Mouse (Mus musculus) embryo, embryonic 11.5 days (tissue): Measurements from ENCODE around the gene Ppm1b.
"Not testable (repeated sequence)": the region's sequence is repeated elsewhere in the genome, so short reads cannot be mapped to it uniquely, and the experiment has no call there.

Source experiments
- DNase-seq: peaks from one replicate; pipeline ENCODE4 v3.0.0-alpha.2; 2012; ENCODE audit warnings: low read depth, low spot score

Ppm1b gene

GRCm38 (mm10) chr17:84956441-84956840 is at the start of gene Ppm1b:
Gene Ppm1b, plus strand, starts transcription at chr17:84956741.
- no peak for DNase-seq

DNA sequence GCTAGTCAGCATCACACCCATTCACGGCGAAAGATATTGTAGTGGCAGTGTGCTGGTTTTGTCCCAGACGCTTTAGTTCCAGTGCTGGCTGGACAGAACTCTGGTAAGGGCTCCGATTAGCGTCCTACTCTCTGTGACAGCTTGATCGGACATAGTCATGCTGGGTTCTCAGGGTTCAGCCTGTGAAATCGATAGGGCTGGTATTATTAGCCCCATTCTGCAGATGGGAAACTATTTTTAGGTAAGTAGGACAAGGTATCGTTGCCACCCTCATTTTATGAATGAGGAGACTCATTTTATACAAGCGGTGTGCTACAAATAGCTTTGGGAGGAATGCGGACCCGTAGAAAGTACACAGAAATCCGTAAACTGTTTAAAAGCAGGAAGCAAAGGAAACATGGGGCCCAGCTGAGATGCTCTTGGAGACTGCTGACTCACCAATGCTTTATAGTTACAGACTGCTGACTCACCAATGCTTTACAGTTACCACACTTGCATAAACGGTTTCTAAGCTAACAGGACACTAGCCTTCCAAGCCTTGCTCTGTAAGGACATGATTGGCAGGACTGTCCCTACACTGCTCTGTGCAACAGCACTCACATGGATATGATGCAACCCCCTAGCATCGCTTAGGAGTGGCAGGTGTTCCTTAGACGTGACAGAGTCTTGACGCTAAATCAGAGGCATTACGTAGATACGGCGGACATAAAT is 34.7 kb upstream of the Ppm1b start:
- DNase-seq: no peak

DNA sequence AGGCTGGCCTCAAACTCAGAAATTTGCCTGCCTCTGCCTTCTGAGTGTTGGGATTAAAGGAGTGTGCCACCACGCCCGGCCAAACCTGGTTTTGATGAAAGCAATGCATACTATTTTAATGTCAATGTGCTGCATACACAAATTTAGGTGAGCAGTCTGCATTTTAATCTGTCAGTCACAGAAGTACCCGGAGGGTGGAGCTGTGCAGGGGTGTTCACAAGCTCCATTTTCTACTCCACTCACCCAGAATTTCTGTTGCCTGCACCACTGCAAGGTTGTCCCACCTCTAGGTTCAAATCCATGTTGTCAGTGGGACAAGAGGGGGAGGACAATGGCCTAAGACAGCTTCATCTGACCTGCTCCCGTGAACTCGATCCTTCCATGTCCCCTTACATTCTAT is 31.8 kb upstream of the Ppm1b start:
- no peak for DNase-seq

- no peak for DNase-seq
Observed at GRCm38 (mm10) chr17:84926233-84926632, 30.3 kb upstream of the Ppm1b start.

DNA sequence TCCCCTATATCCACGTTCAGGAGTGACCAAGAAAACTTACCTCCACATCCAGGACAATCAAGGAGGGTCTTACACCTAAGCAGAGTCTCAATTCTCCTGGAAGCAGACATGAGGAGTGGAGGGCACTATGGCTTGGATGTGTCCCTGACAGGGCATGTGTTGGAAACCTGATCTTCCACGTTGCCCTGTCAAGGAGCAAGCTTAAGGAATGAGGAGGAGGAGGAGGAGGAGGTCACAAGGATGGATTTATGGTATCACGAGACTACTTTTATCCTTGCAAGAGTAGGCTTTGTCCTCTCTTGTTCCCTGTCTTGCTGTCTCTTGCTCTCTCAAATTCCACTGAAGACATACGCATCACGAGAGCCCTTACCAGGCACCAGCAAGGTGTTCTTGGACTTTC is 29.0 kb upstream of the Ppm1b start:
- no peak for DNase-seq

GRCm38 (mm10) chr17:84932943-84933342 is 23.6 kb upstream of the Ppm1b start:
- DNase-seq: no peak

DNA sequence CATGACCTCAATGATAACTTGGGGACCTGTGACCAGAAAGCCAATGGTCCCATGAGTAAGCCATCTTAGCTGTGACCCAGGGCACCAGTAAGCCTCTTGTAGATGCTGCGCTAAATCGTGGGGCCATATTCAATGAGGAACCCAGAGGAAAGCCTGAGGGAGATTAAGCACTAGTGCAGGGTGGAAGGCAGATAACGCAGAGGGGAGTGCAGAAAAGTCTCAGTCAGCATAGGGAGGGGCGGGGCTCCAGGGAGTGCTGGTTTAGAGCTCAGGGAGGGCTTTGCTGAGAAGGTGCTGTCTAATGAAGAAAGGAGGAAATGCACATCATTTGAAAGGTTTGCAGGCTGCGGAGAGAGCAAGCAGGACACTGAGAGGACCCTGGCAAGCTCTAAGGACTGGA is 22.6 kb upstream of the Ppm1b start:
- DNase-seq: no peak

- not testable (repeated sequence) for DNase-seq
Observed at GRCm38 (mm10) chr17:84935620-84936019, 20.9 kb upstream of the Ppm1b start.

DNA sequence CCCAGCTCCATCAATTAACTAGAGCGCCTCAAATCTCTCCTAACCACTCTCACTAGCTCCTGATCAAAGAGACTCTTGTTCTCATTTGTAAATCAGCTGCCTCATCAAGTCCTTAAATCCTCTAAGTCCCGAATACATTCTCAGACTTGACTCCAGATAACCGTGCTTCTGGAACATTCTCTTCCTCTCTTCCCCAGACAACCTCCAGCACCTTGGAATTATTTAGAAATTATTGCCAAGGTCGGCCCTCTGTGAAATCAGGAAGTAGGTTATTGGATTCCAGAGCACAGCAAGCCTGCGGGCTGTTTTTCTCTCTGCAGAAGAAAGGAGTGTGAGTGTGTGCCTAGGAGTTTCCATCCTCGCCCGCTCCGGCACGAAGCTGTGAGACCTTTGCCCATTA is 20.2 kb upstream of the Ppm1b start:
- DNase-seq: no peak

DNA sequence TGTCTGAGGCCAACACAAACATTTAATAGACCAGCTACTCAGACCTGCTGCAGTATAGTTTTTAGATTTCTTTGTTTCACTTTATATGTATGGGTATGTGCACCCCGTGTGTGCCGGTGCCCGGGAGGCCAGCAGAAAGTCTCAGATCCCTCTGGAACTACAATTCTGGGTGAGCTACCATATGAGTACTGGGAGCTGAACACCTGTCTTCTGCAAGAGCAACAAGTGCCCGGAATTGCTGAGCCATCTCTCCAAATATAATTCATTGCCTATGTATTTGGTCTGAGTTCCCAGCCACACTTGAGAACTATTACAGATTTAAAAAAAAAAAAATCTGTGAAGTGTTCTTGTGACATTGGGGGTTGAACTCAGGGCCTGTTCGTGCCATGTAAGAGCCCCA is 19.7 kb upstream of the Ppm1b start:
- DNase-seq: no peak

- DNase-seq: no peak
Observed at GRCm38 (mm10) chr17:84937220-84937619, 19.3 kb upstream of the Ppm1b start.

DNA sequence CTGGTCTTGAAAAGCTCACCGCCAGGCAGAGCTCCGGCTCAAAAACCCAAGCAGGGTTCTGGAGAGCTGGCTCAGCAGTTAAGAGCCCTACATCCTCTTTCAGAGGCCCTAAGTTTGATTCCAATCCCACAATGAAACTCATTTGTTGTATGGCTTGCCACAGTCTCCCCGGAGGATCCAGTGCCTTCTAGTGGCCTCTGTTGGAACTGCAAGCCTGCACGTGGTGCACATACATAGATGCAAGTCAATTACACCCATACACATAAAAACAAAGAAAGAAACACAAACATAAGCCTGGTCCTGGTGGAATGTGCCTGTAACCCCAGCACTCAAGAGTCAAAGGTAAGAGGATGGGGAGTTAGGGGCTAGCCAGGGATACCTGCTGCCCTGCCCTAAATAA is 18.3 kb upstream of the Ppm1b start:
- no peak for DNase-seq

- no peak for DNase-seq
Observed at GRCm38 (mm10) chr17:84940017-84940731, 16.4 kb upstream of the Ppm1b start.

DNA sequence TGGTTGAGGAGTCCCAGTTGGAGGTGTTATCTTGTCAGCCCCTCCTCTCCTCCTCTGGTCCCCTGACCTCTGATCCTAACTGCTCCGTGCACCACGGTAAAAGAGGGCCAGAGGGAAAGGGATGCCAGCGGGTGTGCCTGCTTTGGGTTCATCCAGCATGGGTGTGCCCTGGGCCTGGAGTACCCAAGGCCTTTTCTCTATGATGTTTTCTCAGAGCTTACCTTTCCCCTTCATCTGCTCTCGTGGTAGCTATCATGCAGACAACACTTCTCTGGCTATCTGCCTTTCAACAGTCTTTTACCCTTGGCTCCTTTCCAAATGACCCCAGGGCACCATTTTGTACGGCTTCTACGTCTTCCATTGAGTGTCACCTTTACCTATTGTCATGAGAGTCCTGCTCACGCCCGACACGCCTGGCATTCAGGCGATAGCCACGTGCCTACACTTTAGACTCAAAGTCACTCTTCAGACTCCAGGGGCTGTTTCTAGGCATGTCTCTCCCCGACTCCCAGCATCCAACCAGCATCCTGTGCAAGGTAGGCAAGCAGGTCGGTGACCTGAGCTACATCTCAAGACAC is 15.2 kb upstream of the Ppm1b start:
- DNase-seq: no peak

- DNase-seq: no peak
Observed at GRCm38 (mm10) chr17:84942358-84943032, 14.0 kb upstream of the Ppm1b start.

DNA sequence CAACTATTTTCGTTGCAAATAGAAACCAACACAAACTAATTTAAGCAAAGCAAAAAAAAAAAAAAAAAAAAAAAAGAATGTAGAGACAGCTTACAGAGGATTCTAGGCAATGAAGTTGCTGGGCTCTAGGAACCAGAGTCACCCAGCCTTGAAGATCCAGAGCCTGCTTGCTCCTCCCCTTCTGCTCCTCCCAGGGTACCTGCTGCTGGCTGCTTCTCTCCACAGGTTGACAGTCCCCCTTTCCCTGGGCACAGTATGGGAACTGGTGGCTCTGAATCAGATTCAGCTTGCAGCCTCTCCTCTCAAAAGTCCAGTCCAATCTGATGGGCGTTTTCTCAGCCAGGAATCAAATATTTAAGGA is 13.5 kb upstream of the Ppm1b start:
- no peak for DNase-seq

- no peak for DNase-seq
Observed at GRCm38 (mm10) chr17:84944348-84944747, 12.2 kb upstream of the Ppm1b start.

DNA sequence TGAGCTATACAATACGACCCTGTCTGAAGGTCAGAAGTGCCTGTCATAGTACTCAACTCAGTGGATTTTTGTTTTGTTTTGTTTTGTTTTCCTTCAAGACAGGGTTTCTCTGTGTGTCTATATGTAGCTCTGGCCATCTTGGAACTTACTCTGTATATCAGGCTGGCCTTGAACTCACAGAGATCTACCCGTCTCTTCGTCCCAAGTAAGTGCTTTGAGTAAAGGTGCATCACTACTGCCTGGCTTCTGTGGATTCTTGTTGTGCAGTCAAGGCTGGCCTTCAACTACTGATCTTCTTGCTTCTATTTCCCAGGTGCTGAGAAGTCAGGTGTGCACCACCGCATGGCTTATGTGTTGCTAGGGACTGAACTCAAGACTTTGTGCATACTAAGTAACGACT is 4.0 kb upstream of the Ppm1b start:
- no peak for DNase-seq

- DNase-seq: no peak
Observed at GRCm38 (mm10) chr17:84953776-84954175, 2.8 kb upstream of the Ppm1b start.

DNA sequence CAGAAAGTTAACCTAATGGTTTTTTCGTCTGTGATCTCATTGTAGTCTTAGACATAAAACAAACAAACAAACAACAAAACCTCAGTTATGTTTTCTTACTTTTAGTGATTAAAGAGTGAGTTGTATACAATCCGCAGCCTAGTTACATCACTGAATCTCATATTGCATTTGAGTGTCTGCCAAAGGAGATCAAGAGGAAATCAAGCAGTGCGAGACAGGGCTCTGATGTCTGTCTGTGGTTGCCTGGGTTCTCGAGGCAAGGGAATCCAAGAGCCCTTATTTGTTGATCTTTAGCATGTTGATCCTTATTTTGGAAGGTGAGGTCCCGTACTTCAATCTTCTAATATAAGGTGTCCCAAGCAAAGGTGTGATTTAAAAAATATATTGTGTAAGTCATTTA is 1.7 kb upstream of the Ppm1b start:
- no peak for DNase-seq

GRCm38 (mm10) chr17:84956931-84957486 is 468 bp downstream of the Ppm1b start:
- DNase-seq: peak; percentile 86
